Mouse (Mus musculus) cortical plate, adult 2 months (tissue): ENCODE results near the gene Ano8. TPM values are rescaled to one million over a fixed set of nuclear protein-coding genes. Genes with fewer than 3 reads are reported as not detected.
"Not testable (repeated sequence)": the region's sequence is repeated elsewhere in the genome, so short reads cannot be mapped to it uniquely, and the experiment has no call there.

ENCODE experiments used
- H3K27ac ChIP-seq: fragments of 200-500 bp; 2 replicates; pipeline ENCODE4 v1.5.1; 2012; ENCODE audit warnings: low read length, control low read depth, inconsistent platforms; ENCODE audit not compliant: insufficient read depth
- H3K4me1 ChIP-seq: fragments of 200-500 bp; 2 replicates; pipeline ENCODE4 v1.6.1; 2011; ENCODE audit warnings: low read length; ENCODE audit not compliant: control insufficient read depth, insufficient read depth
- H3K4me3 ChIP-seq: fragments of 200-500 bp; 2 replicates; pipeline ENCODE4 v1.5.1; 2011; ENCODE audit warnings: mild to moderate bottlenecking, low read length, control low read depth; ENCODE audit not compliant: insufficient read depth
- CTCF ChIP-seq: fragments of 200-500 bp; IDR thresholded peaks from 2 replicates; pipeline ENCODE4 v1.5.1; 2011; ENCODE audit warnings: mild to moderate bottlenecking, control low read depth, low read length; ENCODE audit not compliant: insufficient read depth; ENCODE audit errors: extremely low read depth
- POLR2A ChIP-seq: fragments of 200-500 bp; IDR thresholded peaks from 2 replicates; pipeline ENCODE4 v1.6.1; 2011; ENCODE audit warnings: mild to moderate bottlenecking, low read length, control low read depth; ENCODE audit not compliant: insufficient read depth; ENCODE audit errors: extremely low read depth
- polyA plus RNA-seq: library from polyadenylated mRNA; depleted of rRNA; stranded (reverse); fragments of >200 nt; gene quantifications from 2 replicates; pipeline ENCODE4 v1.2.3, GENCODE M21; 2012

Gene Ano8
- polyA plus RNA-seq, 1 experiment, result 69.2 TPM

GRCm38 (mm10) chr8:71519037-71519825 is 33.5 kb upstream of the Ano8 start:
- H3K4me1 ChIP-seq, H3K4me3 ChIP-seq: not testable (repeated sequence)

DNA sequence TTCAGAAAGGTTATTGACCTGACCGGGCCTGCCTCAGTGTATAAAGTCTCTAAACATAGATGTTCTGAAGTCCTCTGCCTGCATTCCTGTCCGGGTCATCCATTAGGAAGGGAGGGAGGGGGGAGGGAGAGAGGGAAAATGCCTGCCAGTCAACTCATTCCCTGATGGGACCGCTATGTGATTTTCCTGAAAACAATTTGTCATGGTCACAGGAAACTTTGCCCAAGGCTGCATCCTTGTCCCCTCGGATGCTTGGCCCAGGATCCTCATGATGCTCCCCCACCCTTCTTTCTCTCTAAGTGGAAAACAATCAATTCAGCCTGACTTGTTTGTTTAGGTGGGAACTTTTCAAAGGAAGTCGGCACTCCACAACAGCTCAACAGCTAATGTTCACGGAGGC is 31.0 kb upstream of the Ano8 start:
- no peaks in the 10 kb centered on the region for H3K4me1 ChIP-seq
- TF ChIP-seq POLR2A (no peak), CTCF (no peak)
- no peak overlapping the region for H3K27ac ChIP-seq
- H3K4me3 ChIP-seq, result no peak overlapping the region

More at GRCm38 (mm10) chr8:71519037-71519825, 33.5 kb upstream of the Ano8 start:
- TF ChIP-seq CTCF, result peak; percentile 58
- not testable (repeated sequence) for H3K27ac ChIP-seq

- H3K4me3 ChIP-seq, result no peak overlapping the region
- H3K27ac ChIP-seq, result no peak overlapping the region
- TF ChIP-seq CTCF (no peak), POLR2A (no peak)
- no peaks in the 10 kb centered on the region for H3K4me1 ChIP-seq
Measured at GRCm38 (mm10) chr8:71515043-71515442, 29.3 kb upstream of the Ano8 start.

- H3K27ac ChIP-seq, result no peak overlapping the region
- H3K4me3 ChIP-seq, result no peak overlapping the region
- TF ChIP-seq CTCF (no peak), POLR2A (no peak)
- H3K4me1 ChIP-seq, result no peaks in the 10 kb centered on the region
Measured at GRCm38 (mm10) chr8:71513018-71513754, 27.4 kb upstream of the Ano8 start.

- H3K27ac ChIP-seq, result no peak within 1 kb of the TSS
- no peak within 1 kb of the TSS for H3K4me3 ChIP-seq
- no peaks in the 10 kb centered on the region for H3K4me1 ChIP-seq
- TF ChIP-seq CTCF, result no peak
- TF ChIP-seq POLR2A, result no peak
Measured at GRCm38 (mm10) chr8:71511644-71512043, 25.9 kb upstream of the Ano8 start, which contains the start of gene Plvap. Gene Plvap (minus strand): TSS chr8:71511752.

DNA sequence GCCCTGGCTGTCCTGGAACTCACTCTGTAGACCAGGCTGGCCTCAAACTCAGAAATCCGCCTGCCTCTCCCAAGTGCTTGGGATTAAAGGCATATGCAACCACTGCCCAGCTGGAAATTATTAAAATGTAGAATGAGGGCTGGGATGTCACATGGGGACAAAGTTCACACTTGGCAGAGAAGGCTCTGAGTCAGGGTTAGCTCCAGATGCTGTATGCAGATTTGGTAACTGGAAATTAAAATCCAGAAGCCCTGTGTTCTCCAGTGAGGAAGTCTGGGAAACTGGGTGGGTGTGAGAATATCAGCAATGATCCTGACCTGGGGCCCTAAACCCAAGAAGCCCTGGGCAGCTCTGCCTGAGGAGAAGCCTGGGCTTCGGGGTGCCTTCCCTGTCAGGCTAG is 23.6 kb upstream of the Ano8 start:
- Histone ChIP-seq H3K27ac (no peak overlapping the region), H3K4me3 (no peak overlapping the region), H3K4me1 (no peaks in the 10 kb centered on the region)
- TF ChIP-seq POLR2A (no peak), CTCF (no peak)

- H3K4me1 ChIP-seq, result no peaks in the 10 kb centered on the region
- no peak overlapping the region for H3K27ac ChIP-seq
- H3K4me3 ChIP-seq, result peak overlapping the region; percentile 55
- TF ChIP-seq CTCF, result no peak
- peak; percentile 65; the same call in 1 of the 2 replicates for TF ChIP-seq POLR2A
Measured at GRCm38 (mm10) chr8:71507589-71508104, 21.9 kb upstream of the Ano8 start.

- Histone ChIP-seq H3K27ac (no peak overlapping the region), H3K4me3 (no peak overlapping the region), H3K4me1 (no peaks in the 10 kb centered on the region)
- TF ChIP-seq POLR2A (no peak), CTCF (no peak)
Measured at GRCm38 (mm10) chr8:71505979-71506378, 20.2 kb upstream of the Ano8 start.

- TF ChIP-seq CTCF (no peak), POLR2A (no peak)
- Histone ChIP-seq H3K27ac (no peak overlapping the region), H3K4me1 (no peaks in the 10 kb centered on the region), H3K4me3 (no peak overlapping the region)
Measured at GRCm38 (mm10) chr8:71505326-71505725, 19.6 kb upstream of the Ano8 start.
